In the genomic region with DNA sequence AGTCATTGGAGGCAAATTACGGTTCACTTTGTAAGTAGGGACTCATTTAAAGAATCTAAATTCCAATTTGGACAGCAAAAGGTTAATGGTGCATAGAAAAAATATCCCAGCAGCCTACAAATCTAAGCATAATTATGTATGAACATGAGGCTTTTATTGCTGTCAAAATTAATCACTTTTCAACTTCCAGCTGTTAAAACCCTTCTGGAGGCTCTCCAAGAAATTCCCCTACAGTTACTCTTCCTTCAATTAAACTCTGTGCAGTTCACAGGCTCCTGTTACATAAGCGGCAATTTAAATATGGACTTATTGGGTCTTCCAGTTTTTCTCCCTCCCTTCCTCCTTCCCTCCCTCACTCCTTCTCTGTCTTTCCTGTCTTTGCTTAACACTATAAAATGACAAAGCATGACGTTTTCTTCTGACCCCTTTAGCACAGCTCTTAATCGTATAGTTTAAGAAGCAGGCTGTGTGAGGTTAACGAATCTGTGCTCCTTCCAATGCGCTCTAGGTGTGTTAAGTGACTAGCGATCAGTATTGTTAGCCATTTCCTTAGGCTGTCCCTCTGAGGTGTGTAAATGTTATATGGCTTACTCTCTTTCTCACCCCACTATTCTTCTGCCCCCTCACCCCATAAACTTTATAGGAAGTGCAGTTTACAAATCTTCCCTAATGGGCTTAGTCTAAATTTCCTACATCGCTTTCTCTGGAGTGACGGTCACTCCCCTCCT, we compare ENCODE assay signal across 14 mouse cellular contexts.
DNase-seq lines count a peak whose midpoint lies in the region; ATAC-seq and TF ChIP-seq lines count a peak whose summit lies in the region.
"Had no signal": no experiment of that assay in that cellular context is flagged by ENCODE, and none has a peak within 500 bp of the region (broad histone marks: within the 10 kb centered on the region; RNA-seq: fewer than 3 reads in every experiment).

No protein-coding gene starts in this region.

- no peaks in the 10 kb centered on the region for H3K27me3 ChIP-seq in forebrain, embryonic 15.5 days
- H3K27me3 ChIP-seq in forebrain, embryonic 13.5 days: no peaks in the 10 kb centered on the region
- no peaks in the 10 kb centered on the region for H3K27me3 ChIP-seq in lung, embryonic 16.5 days (ENCODE audit: control insufficient read depth, insufficient read depth, low read depth, low read length)
- no peaks in the 10 kb centered on the region for H3K27me3 ChIP-seq in forebrain, postnatal 0 days (ENCODE audit: insufficient read depth, low read length)
- no peaks in the 10 kb centered on the region for H3K27me3 ChIP-seq in midbrain, embryonic 16.5 days (ENCODE audit: control insufficient read depth, insufficient read depth, low read depth, low read length)
- H3K27me3 ChIP-seq: hindbrain, embryonic 15.5 days; neural tube, embryonic 15.5 days; Patski had no signal

- H3K36me3 ChIP-seq in forebrain, embryonic 15.5 days: no peaks in the 10 kb centered on the region
- H3K36me3 ChIP-seq in forebrain, embryonic 13.5 days (ENCODE audit: poor library complexity, severe bottlenecking): no peaks in the 10 kb centered on the region
- H3K36me3 ChIP-seq in lung, embryonic 16.5 days (ENCODE audit: control insufficient read depth, insufficient read depth, low read length): no peaks in the 10 kb centered on the region
- H3K36me3 ChIP-seq in forebrain, postnatal 0 days (ENCODE audit: insufficient read depth): no peaks in the 10 kb centered on the region
- H3K36me3 ChIP-seq in midbrain, embryonic 16.5 days (ENCODE audit: control insufficient read depth, insufficient read depth, low read length): no peaks in the 10 kb centered on the region
- H3K36me3 ChIP-seq: hindbrain, embryonic 15.5 days; neural tube, embryonic 15.5 days had no signal

- DNase-seq in lung, postnatal 36 days: no peak
- DNase-seq in forebrain, postnatal 0 days: no peak
- no peak for DNase-seq in layer of hippocampus, postnatal 14 days (ENCODE audit: low spot score in 2 of 2)
- no peak for DNase-seq in heart, postnatal 10 days
- DNase-seq: adrenal gland, postnatal 10 days; cerebellum, adult 11 months; heart, adult 2 months had no signal

- intact Hi-C loops in heart, postnatal 10 days (cut with DNase I): no loop called here

- 0 out of 2 replicates have a peak, but pooled peaks have one; percentile 40 for ATAC-seq in forebrain, embryonic 15.5 days (replicated peaks)
- ATAC-seq in forebrain, embryonic 13.5 days: no peak
- ATAC-seq in lung, embryonic 16.5 days (ENCODE audit: low read depth): peak; percentile 42
- ATAC-seq in forebrain, postnatal 0 days: peak; percentile 25; the same call in 1 of the 2 replicates
- ATAC-seq in midbrain, embryonic 16.5 days: peak; percentile 63; the same call in 1 of the 2 replicates
- ATAC-seq: Patski had no signal

- peaks cover 24% of the 10 kb centered on the region for H3K4me1 ChIP-seq in forebrain, embryonic 15.5 days
- peaks cover 39% of the 10 kb centered on the region for H3K4me1 ChIP-seq in forebrain, embryonic 13.5 days
- H3K4me1 ChIP-seq in lung, embryonic 16.5 days (replicated peaks; ENCODE audit: control insufficient read depth, insufficient read depth, low read length): peaks cover 11% of the 10 kb centered on the region
- H3K4me1 ChIP-seq in forebrain, postnatal 0 days (ENCODE audit: insufficient read depth): peaks cover 3% of the 10 kb centered on the region; the same call in 1 of the 2 replicates
- peaks cover 25% of the 10 kb centered on the region for H3K4me1 ChIP-seq in midbrain, embryonic 16.5 days (ENCODE audit: control insufficient read depth, insufficient read depth, low read length)

- H3K4me3 ChIP-seq in forebrain, embryonic 15.5 days: no peak overlapping the region
- H3K4me3 ChIP-seq in forebrain, embryonic 13.5 days: no peak overlapping the region
- H3K4me3 ChIP-seq in lung, embryonic 16.5 days (ENCODE audit: low read length): no peak overlapping the region
- no peak overlapping the region for H3K4me3 ChIP-seq in forebrain, postnatal 0 days (ENCODE audit: low read depth, low read length)
- H3K4me3 ChIP-seq in midbrain, embryonic 16.5 days (ENCODE audit: low read depth, low read length): no peak overlapping the region
- H3K4me3 ChIP-seq: heart, adult 2 months; hindbrain, embryonic 15.5 days; neural tube, embryonic 15.5 days had no signal

- 45% methylated on average over 9 of the region's 9 CpGs for WGBS in forebrain, embryonic 15.5 days
- 52% methylated on average over 9 of the region's 9 CpGs for WGBS in forebrain, embryonic 13.5 days
- WGBS in lung, embryonic 16.5 days: 36% methylated on average over 9 of the region's 9 CpGs
- WGBS in forebrain, postnatal 0 days: 50% methylated on average over 9 of the region's 9 CpGs
- WGBS in midbrain, embryonic 16.5 days: 65% methylated on average over 9 of the region's 9 CpGs

- TF ChIP-seq CTCF in forebrain, postnatal 0 days (IDR thresholded peaks at IDR 0.05; ENCODE audit: low read depth): no peak

- H3K27ac ChIP-seq in forebrain, embryonic 15.5 days (replicated peaks): no peak overlapping the region
- H3K27ac ChIP-seq in forebrain, embryonic 13.5 days: no peak overlapping the region
- H3K27ac ChIP-seq in lung, embryonic 16.5 days (ENCODE audit: low read length): no peak overlapping the region
- no peak overlapping the region for H3K27ac ChIP-seq in forebrain, postnatal 0 days (ENCODE audit: low read depth, low read length)
- H3K27ac ChIP-seq in midbrain, embryonic 16.5 days (ENCODE audit: low read length): no peak overlapping the region
- H3K27ac ChIP-seq: heart, adult 2 months; hindbrain, embryonic 15.5 days; neural tube, embryonic 15.5 days had no signal

- no peak overlapping the region for H3K9ac ChIP-seq in forebrain, embryonic 15.5 days (replicated peaks)
- no peak overlapping the region for H3K9ac ChIP-seq in forebrain, embryonic 13.5 days
- no peak overlapping the region for H3K9ac ChIP-seq in lung, embryonic 16.5 days (ENCODE audit: low read length)
- no peak overlapping the region for H3K9ac ChIP-seq in forebrain, postnatal 0 days
- no peak overlapping the region for H3K9ac ChIP-seq in midbrain, embryonic 16.5 days (ENCODE audit: low read depth, low read length)
- H3K9ac ChIP-seq: hindbrain, embryonic 15.5 days; neural tube, embryonic 15.5 days had no signal

- no peaks in the 10 kb centered on the region for H3K9me3 ChIP-seq in forebrain, embryonic 15.5 days
- no peaks in the 10 kb centered on the region for H3K9me3 ChIP-seq in forebrain, embryonic 13.5 days (replicated peaks)
- H3K9me3 ChIP-seq in lung, embryonic 16.5 days (ENCODE audit: control insufficient read depth, low read length): no peaks in the 10 kb centered on the region
- no peaks in the 10 kb centered on the region for H3K9me3 ChIP-seq in forebrain, postnatal 0 days (ENCODE audit: low read length)
- no peaks in the 10 kb centered on the region for H3K9me3 ChIP-seq in midbrain, embryonic 16.5 days (replicated peaks; ENCODE audit: control insufficient read depth, low read length, poor library complexity, severe bottlenecking)
- H3K9me3 ChIP-seq: hindbrain, embryonic 15.5 days; neural tube, embryonic 15.5 days had no signal

- no peak overlapping the region for H3K4me2 ChIP-seq in forebrain, embryonic 15.5 days (replicated peaks)
- no peak overlapping the region for H3K4me2 ChIP-seq in forebrain, embryonic 13.5 days
- peak overlapping the region; percentile 2; the same call in 1 of the 2 replicates for H3K4me2 ChIP-seq in lung, embryonic 16.5 days (ENCODE audit: low read depth, low read length)
- no peak overlapping the region for H3K4me2 ChIP-seq in forebrain, postnatal 0 days (ENCODE audit: low read depth)
- no peak overlapping the region for H3K4me2 ChIP-seq in midbrain, embryonic 16.5 days (ENCODE audit: low read length)
- H3K4me2 ChIP-seq: hindbrain, embryonic 15.5 days; neural tube, embryonic 15.5 days had no signal
